Mouse (Mus musculus): ENCODE results near the gene Ypel3.

The Ypel3 gene

DNA sequence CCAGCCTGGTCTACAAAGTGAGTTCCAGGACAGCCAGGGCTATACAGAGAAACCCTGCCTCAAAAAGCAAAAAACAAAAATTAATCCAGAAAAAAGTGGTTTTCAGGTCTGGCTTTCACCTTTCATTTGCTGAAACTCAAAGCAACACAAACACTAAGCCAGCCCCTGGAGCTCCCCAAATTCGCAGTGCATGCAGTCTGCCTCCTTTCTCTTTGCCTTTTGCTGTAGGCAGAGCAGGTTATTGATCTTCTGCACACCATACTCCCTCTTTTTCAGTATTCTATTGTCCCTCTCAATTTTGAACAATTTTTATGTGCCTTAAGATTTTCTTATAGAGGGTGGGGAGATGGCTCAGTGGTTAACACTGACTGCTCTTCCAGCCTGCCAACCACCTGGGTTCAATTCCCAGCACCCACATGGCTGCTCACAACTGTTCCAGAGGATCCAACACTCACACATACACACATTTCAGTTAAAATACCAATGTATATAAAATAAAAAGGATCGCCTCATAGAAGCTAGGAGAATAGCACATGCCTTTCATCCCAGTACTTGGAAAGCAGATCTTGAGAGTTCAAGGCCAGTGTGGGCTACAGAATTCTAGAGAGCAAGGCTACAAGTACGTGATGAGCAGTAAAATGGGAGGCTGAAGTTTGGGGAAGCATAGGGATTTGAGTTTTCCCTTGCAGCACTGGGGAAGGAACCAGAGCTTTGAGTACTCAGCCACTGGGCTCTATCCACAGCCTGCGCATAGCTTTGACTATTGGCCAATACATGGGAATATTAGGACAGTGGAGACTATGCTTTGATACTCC lies 16.9 kb downstream of the Ypel3 start:
- no peak for DNase-seq (ENCODE audit: low spot score in 2 of 2)

DNA sequence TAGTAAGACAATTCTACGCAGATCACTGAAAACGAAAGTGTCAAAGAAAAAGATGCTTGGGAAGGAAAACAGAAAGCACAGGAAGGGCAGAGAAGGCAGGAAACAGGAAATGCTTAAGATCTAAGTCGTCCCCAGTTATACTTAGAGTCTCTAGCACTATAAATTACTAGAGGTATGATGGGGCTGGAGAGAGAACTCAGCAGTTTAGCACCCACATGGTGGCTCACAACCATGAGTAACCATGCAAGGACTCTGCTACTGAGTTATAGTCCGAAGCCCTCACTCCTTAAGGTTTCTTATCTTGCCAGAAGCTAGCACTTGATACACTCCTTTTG lies 17.5 kb downstream of the Ypel3 start:
- no peak for DNase-seq (ENCODE audit: low spot score in 2 of 2)

DNA sequence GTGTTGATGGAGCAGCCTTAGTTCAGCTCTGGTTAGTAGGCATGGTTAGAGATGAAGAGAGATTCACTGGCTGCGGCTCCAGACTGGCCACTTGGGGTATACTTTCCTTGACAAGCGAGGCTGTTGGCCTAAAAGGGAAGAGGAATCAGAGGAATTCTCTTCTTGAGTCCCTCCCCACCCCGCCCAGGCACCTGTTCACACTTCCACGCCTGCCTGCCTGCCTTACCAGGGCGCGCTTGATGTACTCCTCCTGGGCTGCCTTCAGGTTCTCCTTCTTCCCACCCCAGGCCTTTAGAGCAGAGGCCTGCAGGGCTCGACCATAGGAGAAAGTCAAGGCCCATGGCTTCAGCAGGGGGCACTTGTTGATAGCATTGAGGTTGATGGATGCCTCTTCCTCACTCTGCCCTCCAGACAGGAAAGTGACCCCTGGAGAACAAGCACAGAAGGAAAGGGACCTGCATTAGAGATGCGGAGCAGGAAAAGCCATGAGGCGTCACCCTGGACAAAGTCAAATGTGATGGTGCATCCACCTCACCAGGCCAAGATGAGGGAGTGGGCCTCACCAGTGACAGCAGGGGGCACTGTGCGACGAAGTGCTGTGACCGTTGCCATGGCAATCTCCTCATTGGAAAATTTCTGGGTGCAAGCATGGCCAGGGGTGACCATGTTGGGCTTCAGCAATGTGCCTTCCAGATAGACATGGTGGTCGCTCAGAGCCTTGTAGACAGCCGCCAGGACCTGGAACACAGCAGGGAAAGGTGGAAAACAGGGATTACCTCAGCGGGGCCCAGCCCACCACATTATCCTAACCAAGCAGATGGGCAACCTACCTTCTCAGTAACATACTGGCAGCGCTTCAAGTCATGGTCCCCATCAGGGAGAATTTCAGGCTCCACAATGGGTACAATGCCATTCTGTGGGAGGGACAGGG lies 18.9 kb downstream of the Ypel3 start:
- DNase-seq (ENCODE audit: low spot score in 2 of 2), result no peak

DNA sequence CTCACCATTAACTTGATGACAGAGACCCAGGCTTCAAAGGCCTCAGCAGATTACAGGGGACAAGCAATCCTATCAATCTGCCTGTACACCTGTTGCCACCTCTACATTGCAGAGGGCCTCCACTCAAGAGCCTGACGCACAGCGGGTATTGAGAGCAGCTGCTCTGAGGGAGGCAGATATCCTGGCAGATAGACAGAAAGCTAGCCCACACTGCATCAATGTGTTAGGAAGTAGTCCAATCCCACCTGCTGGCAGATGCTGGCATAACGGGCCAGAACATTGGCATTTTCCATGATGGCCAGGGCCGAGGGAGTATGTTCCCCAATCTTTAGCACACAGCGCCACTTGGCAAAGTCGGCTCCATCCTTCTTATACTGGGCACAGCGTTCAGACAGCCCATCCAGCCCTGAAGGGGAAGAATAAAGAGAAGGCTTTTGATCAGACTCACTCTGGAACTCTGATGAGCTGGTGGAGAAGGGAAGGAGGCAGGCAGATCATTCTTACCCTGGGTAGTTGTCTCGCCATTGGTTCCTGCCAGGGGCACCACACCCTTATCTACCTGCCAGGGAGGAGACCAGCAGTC lies 19.7 kb downstream of the Ypel3 start:
- DNase-seq (ENCODE audit: low spot score in 2 of 2), result no peak

DNA sequence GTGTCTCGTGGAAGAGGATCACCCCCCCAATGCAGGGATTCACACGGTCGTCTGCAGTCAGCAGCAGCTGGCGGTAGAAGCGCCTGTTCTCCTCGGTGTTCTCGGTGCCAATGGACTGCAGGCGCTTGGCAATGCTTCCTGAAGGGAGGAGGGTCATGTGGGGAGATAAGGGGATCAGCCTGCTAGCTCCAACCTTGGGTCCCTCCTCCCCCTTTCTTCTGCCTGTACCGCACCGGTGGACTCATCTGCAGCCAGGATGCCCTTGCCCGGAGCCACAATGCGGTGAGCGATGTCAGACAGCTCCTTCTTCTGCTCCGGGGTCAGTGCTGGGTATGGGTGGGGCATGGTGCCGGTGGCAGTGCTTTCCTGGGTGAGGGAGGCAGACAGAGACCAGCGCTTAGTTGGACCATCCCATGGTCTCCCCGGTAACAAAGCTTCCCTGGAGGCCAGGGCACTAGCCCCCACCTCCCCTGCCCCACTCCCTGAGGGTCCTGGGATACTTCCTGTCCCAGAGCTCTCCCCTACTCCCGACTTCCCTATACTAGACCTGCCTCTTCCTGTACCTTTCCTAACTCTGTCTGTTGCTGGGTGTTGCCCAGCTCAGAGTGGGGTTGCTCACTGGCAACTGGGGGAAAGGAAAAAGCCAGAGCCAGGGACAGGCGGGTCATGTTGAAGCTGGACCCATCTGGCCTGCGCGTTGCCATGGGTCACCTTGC lies 20.8 kb downstream of the Ypel3 start, which contains the start of gene Fam57b:
TSS of gene Fam57b (plus strand) at position 258 of the 716 bp plus-strand sequence.
- DNase-seq (ENCODE audit: low spot score in 2 of 2), result peak in 1 of 2 experiments; percentile 31

DNA sequence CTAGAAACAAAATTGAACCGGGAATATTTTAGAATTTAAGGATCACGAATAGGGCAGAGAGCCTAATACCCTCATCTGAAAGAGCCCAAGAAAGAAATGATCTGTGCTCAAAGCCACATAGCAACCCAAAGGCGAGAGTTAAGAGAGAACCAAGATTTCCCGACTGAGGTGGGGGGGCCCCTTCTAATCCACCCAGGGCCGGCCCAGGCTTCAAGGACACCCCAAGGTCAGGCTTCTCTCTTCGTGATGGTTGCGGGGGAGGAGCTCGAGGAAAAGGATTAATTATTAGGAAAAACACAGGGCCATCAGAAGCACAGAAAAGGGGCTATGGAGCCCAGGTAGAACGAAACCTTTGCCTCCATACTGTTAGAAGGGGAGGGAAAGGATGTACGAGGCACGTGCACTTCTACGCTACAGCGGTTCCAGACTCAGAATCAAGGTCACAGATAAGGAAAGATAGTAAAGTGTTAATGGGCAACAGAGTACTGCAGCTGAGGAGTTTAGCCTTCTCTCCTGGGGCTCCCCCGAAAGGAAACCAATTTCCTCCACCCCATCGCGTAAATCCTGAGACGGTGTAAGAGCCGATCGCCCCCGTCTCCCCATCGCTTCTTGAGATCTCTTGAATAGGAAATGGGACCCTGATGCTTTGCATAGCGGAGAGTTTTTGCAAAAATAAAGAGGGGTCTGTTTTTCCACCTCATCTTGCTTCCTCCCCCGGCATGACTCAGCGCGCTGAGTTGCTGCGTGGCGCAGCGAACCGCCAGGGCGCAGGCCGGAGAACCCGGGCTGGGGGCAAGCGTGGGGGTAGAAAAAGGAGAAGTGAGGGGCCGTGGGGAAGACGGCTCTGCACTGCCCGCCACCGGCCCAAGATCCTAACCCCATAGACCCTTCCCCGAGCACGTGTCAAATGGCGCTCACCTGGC lies 21.6 kb downstream of the Ypel3 start:
- DNase-seq (ENCODE audit: low spot score in 2 of 2), result no peak

DNA sequence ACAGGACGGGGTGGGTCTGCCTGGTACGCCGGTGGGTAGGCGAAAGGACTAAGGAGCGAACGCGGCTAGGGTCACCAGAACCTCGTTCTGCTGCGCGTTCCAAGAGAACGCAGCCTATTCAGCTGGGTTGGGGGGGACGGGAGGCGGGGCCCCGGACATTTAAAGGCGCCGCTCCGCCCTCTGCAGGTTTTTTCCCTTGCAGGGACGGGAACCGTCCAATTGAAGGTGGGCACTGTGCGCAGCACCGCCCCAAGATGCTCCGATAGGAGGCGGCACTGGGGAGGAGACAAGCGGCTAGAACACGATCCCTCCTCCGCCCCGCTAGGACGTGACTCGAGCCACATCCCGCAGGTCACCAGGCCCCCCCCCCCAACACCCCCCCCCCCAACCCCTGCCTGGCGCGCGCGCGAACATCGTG lies 22.3 kb downstream of the Ypel3 start:
- DNase-seq (ENCODE audit: low spot score in 2 of 2), result peak; percentile 96 to 97

DNA sequence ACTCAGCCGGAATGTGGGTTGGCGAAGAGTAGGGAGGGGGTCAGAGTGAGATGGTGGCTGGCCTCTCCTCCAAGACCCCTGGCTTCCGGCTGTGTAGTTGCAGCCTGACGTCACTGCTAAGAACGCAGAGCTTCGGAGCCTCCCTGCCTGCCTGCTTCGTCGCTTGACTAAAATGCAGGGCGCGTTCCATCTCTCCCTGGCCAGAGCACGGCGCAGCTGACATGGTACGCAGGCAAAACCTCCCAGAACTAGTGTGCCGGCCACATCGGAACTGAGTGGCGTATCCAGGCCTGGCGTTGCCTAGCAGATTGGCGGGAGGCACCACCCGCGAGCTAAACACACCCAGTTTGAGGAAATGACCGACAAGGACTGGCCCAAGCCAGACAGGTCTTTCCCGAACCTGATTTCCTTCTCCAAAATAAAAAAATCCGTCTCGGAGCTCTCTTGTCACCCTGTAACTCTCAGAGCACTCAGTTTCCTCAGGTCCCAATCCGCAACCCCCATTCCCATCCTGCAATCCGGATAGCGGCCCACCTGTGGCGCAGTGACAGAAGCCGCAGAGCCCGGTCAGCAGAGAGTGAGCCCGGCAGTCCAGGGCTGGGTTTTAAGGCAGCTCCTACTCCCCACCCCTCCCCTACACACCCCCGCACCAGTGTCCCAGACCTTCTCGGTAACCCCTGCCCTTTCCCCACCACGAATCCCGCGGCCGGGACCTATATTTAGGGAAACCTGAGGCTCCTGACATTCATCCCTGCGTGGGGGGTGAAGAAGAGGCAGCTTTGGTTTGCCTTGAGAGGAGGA lies 22.9 kb downstream of the Ypel3 start:
- no peak for DNase-seq (ENCODE audit: low spot score in 2 of 2)

DNA sequence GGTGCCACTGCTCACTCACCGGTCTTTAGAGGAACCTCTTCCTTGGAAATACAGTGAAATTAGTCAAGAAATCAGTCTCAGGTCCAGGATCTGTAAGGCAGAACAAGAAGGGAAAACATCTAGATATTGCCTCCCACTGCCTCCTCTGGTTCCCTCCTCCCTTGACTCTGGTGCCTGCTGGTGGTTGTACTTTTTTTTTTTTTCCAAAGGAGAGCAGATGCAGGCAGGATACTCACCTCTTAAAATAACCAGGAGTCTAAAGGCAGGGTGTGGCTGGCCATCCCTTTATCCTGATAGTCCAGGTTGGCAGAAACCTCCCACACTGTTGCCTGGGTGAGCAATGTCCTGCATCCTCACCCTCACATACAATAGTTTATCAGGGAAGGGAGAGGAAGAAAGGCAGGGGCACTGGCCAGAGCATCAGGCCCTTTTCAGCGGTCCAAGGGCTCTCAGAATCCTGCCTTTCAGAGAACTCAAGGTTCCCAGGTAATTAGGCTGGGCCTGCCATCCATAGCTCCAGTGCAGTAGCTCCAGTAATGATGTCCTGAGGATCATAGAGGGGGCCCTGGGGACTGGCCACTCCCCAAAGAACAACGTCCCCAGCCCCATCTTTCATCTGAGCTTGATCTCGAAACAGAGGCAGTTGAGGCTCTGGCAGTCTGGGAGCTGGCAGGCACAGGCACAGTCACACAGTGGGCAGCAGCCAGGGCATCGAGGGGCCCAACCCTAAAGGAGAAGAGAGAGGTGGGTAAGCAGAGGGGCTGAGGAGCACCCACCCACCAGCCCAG lies 23.7 kb downstream of the Ypel3 start:
- no peak for DNase-seq (ENCODE audit: low spot score in 2 of 2)

DNA sequence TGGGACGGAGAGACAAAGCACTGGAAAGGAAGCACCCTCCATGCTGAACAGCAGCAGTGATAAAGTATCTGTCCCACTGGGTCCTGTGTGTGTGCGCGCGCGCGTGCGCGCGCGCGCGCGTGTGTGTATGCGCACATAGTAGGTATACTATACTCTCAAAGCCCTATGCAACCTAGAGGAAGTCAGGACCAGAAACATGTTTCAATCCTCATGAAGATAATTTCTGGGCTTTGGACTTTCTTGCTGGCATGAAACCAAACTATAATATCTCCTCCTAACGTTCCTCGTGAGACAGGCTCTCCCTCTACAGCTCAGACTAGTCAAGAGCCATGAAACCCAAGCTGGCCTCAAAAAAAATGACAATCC lies 24.3 kb downstream of the Ypel3 start:
- DNase-seq (ENCODE audit: low spot score in 2 of 2), result no peak

DNA sequence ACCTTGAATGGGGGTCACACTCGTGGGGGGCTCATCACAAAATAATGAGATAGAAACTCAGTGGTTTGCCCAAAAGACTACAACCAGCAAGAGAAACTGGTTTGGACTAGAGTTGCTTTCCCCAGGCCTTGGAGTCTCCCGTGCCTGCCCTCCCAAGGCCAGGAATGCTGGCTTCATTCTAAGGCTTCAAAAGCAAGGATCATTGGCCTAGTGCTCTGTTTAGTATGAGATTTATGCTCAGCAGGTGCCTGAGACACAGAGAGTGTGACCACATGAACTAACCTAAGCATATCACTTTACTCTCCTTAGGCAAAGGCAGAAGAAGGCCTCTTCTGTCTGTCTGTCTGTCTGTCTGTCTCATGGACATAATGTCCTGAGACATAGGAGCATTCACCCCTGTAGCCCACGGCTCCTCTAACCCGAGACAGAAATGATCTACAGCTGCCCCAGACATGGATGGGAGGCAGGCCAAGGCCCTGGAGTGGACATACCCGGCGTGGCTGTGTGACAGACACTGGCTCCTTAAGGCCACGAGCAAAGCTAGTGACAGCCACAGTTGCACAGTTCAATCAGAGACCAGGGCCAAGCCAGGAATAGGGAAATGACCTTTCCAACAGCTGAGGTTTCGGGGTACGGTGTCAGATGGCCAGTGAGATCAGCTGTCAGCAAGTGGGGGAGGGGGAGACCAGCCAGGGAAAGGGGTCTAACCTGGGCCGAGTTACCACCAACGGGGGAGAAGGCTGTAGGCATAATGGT lies 25.6 kb downstream of the Ypel3 start:
- DNase-seq (ENCODE audit: low spot score in 2 of 2), result no peak

DNA sequence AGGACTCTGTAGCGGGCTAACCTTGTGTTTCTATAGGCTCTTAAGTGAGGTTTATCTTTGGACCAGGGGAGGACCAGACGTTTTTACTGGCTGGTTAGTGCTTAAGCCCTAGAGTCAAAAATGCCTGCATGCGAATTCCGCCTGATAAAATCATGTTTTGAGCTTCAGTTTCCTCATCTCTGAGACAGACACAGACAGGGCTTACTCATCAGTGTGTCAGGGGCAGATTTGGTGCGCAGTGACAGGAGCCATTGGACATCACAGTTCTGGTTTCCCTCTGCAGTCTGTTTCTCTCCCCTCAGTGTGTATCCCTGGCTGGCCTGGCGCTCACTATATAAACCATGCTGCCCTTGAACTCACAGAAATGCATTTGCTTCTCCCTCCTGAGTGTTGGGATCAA lies 26.4 kb downstream of the Ypel3 start:
- no peak for DNase-seq (ENCODE audit: low spot score in 2 of 2)

DNA sequence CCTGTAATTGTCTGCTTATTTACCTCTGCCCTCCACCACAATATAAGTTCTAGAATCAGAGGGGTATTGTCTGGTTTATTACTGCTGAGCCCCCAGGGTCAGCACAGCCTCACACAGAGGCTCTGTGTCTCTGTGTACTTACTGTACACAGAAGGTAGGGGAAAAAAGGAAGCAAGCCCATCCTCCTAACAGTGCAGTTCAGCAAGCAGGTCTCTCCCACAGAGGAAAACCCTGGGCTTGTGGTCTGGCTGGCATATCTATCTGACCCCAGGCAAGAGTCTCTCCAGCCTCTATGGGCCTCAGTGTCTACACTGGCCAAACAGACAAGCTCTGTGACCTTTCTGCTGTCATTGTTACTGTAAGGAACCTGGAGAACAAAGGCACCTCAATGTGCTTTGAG lies 27.0 kb downstream of the Ypel3 start:
- no peak for DNase-seq (ENCODE audit: low spot score in 2 of 2)

DNA sequence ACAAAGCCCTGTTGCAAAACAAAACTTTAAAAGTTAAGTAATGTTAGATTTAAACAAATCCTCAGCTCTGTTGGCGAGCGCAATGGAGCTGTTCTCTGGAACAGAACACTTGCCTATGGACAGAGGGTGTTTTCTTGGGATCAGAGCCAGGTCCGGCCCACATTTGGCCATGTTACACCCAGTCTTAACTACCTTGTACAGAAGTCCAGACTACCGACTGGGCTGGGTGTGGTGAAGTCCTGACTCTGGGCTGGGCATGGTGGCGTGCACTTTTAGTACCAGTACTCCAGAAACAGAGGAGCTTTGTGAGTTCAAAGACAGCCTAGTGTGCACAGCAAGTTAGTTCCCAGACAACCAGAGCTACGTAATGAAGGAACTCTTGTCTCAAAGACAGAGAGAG lies 30.2 kb downstream of the Ypel3 start:
- no peak for DNase-seq (ENCODE audit: low spot score in 2 of 2)

DNA sequence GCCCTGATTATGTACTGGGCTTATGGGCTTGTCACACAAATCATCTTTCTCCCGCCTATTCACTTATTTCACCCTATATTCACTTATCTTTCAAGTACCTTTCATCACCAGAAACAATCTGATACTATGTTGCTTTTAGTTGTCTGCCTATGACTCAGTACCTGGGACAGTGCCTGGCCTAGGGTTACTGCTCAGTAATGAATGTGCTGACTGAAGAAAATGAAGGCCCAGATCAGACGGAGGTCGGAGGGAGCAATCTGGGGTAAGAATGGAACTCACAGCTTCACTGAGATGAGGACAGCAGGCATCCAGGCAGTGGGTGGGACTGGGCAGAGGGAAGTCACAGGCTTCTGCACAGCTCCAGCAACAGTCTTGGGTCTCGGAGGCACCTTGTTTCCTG lies 30.6 kb downstream of the Ypel3 start:
- DNase-seq (ENCODE audit: low spot score in 2 of 2), result no peak

DNA sequence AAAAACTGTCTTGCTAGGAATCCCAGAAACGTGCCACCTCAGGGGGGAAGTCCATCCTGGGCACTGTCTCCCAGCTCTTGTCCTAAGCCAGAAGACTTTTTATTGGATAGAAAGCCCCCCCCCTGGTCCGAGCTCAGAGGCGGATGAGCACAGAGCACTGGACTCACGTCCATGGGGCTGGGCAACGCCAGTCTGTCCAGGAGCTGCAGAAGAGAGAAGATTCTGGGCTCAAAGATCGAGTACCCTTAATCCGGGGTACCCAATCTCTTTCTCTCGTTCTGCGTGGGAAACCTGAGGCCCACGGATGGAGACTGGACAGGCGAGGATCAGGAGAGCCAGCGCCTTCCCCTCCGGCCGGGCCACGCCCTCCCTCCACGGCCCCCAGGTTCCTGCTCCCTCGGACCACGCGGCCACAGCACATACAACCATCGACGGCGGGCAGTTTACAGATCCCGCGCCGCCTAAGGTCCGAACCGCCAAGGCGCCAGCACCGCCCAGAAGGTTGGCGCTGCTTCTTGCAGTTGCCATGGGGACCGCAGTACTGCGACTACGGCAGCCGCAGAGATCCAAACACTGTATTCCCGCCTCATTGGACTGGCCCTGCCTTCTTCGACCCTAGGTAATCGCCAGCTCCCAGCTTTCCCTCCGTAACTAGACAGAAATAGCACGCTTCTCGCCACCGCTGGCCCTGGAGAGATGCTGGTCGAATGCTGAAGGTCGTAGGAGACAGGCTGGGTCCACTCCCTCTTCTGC lies 32.1 kb downstream of the Ypel3 start:
- peak; percentile 72 to 86 for DNase-seq (ENCODE audit: low spot score in 2 of 2)

DNA sequence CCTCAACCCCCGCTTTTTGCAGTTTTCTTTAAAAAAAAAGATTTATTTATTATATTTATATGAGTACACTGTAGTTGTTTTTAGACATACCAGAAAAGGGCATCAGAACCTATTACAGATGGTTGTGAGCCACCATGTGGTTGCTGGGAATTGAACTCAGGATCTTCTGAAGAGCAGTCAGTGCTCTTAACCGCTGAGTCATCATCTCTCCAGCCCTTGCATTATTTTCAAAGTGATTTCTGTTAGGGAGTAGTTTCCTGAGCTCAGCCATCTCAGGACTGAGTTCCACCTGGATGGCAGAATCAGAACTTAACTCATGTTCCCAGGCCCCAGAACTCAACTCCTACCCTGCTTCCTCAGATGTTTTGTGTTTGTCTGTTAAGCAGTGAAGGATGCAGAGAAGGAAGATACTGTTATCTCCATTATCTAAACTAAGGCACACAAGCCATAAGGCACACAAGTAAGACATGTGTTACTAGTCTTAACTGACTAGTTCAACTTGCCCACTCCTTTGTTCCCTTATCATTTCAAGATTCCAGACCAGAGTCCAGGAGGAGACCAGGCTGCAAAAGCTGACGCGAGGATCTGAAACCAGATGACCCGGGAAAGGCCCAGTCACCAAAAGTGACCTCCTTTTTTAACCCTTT lies 33.1 kb downstream of the Ypel3 start:
- DNase-seq (ENCODE audit: low spot score in 2 of 2), result no peak

All from frontal cortex, postnatal 10 days (tissue).